Mouse (Mus musculus) regulatory T cell (primary cell): ENCODE results near the gene Apold1.

ENCODE experiments used
- in situ Hi-C: fragments of 300-600 bp; cut with MboI, MseI; formaldehyde crosslinking; loops from one replicate; pipeline ENCODE4 v1.15.1; 2025; ENCODE audit warnings: high pct_unique_total_duplicates

The Apold1 gene

GRCm38 (mm10) chr6:135026232-135026631 is 44.7 kb downstream of the Apold1 start:
- in situ Hi-C loops, result no loop called here

GRCm38 (mm10) chr6:135026755-135027154 is 45.2 kb downstream of the Apold1 start:
- in situ Hi-C loops, result no loop called here

GRCm38 (mm10) chr6:135029246-135029645 is 47.7 kb downstream of the Apold1 start:
- in situ Hi-C loops, result no loop called here
